Mouse (Mus musculus) embryonic facial prominence, embryonic 10.5 days (tissue): ENCODE data around the gene Samd14. TPM values are rescaled to one million over a fixed set of nuclear protein-coding genes. Genes with fewer than 3 reads are reported as not detected.

Source experiments
- DNase-seq: peaks from one replicate; pipeline ENCODE4 v3.0.0-alpha.2; 2017; ENCODE audit warnings: low spot score
- H3K27ac ChIP-seq: fragments of 300-500 bp; sonication (generic); replicated peaks from 2 replicates; pipeline ENCODE4 v1.5.1; 2016; ENCODE audit warnings: mild to moderate bottlenecking
- H3K27me3 ChIP-seq: fragments of 300-500 bp; sonication (generic); replicated peaks from 2 replicates; pipeline ENCODE4 v1.6.1; 2016; ENCODE audit warnings: low read depth, mild to moderate bottlenecking; ENCODE audit not compliant: poor library complexity, severe bottlenecking
- H3K36me3 ChIP-seq: fragments of 300-500 bp; sonication (generic); replicated peaks from 2 replicates; pipeline ENCODE4 v1.6.1; 2016; ENCODE audit warnings: mild to moderate bottlenecking, moderate library complexity
- H3K4me1 ChIP-seq: fragments of 300-500 bp; sonication (generic); 2 replicates; pipeline ENCODE4 v1.6.1; 2016
- H3K4me3 ChIP-seq: fragments of 300-500 bp; sonication (generic); 2 replicates; pipeline ENCODE4 v1.5.1; 2016; ENCODE audit warnings: mild to moderate bottlenecking, moderate library complexity
- H3K9me3 ChIP-seq: fragments of 300-500 bp; sonication (generic); 2 replicates; pipeline ENCODE4 v1.6.1; 2016; ENCODE audit warnings: mild to moderate bottlenecking
- WGBS: fragments of 180-500 bp; shearing (Covaris S2); methylation state at CpG from one replicate; pipeline ENCODE4 v1.1.7; 2016; 5-methylcytosine and 5-hydroxymethylcytosine counted together
- polyA plus RNA-seq: library from polyadenylated mRNA; unstranded; fragments of >200 nt; fragmentation: Nextera tagmentation; extraction: Ambion mirVana; gene quantifications from 2 replicates; pipeline ENCODE4 v1.2.1, GENCODE M21; 2016

The Samd14 gene
- polyA plus RNA-seq, 1 experiment from 2014 or later: 42.5 TPM

GRCm38 (mm10) chr11:95075197-95076040 lies 65.7 kb downstream of the Samd14 start:
- peak overlapping the region; percentile 82 for H3K27ac ChIP-seq
- WGBS: 5% methylated on average over 19 of the region's 19 CpGs
- DNase-seq: peak; percentile 43
- H3K36me3 ChIP-seq: no peaks in the 10 kb centered on the region
- H3K4me1 ChIP-seq: peaks cover 91% of the 10 kb centered on the region
- H3K27me3 ChIP-seq: peaks cover 76% of the 10 kb centered on the region
- H3K4me3 ChIP-seq: peak overlapping the region; percentile 73
- H3K9me3 ChIP-seq: no peaks in the 10 kb centered on the region

Other genes starting within 250 kb of the Samd14 start
- gene Tmem92, start 227.2 kb upstream of the Samd14 start, polyA plus RNA-seq: not detected in 2 replicates
- gene Col1a1, start 73.7 kb upstream of the Samd14 start, polyA plus RNA-seq: 61.5 and 88.8 TPM in 2 replicates
- gene Hils1, start 42.3 kb upstream of the Samd14 start, polyA plus RNA-seq: not detected in 2 replicates
- gene Sgca, start 33.6 kb upstream of the Samd14 start, polyA plus RNA-seq: 0.17 TPM in 1 of 2 replicates, not detected in the other
- 8.3 and 9.4 TPM in 2 replicates for gene Ppp1r9b, start 18.8 kb upstream of the Samd14 start, polyA plus RNA-seq
- 12.9 and 16.0 TPM in 2 replicates for gene Pdk2, start 31.5 kb downstream of the Samd14 start, polyA plus RNA-seq
- 11.5 and 12.2 TPM in 2 replicates for gene Itga3, start 66.9 kb downstream of the Samd14 start, polyA plus RNA-seq
- gene Dlx3, start 110.2 kb downstream of the Samd14 start, polyA plus RNA-seq: 29.8 and 31.3 TPM in 2 replicates
- gene Dlx4, start 136.4 kb downstream of the Samd14 start, polyA plus RNA-seq: 3.6 and 4.3 TPM in 2 replicates